Mouse (Mus musculus) retina, adult 2 months (tissue): Measurements from ENCODE around the gene Cradd.

Source experiments
- DNase-seq: peaks from one replicate; pipeline ENCODE4 v3.0.0-alpha.2; 2012; ENCODE audit warnings: low read depth, low spot score

The Cradd gene

GRCm38 (mm10) chr10:95334826-95335225, 10.9 kb upstream of the Cradd start:
- no peak for DNase-seq

- DNase-seq: no peak
Measured at GRCm38 (mm10) chr10:95332596-95332995, 8.7 kb upstream of the Cradd start.

GRCm38 (mm10) chr10:95330375-95331363, 6.7 kb upstream of the Cradd start:
- no peak for DNase-seq

- no peak for DNase-seq
Measured at GRCm38 (mm10) chr10:95329884-95330283, 6.0 kb upstream of the Cradd start.

- no peak for DNase-seq
Measured at GRCm38 (mm10) chr10:95324278-95324631, 322 bp upstream of the Cradd start.

- peak; percentile 23 for DNase-seq
Measured at GRCm38 (mm10) chr10:95322076-95323070, 1.6 kb downstream of the Cradd start.

GRCm38 (mm10) chr10:95319001-95319400, 4.9 kb downstream of the Cradd start:
- DNase-seq: no peak

GRCm38 (mm10) chr10:95318392-95318708, 5.6 kb downstream of the Cradd start:
- DNase-seq: no peak

- DNase-seq: no peak
Measured at GRCm38 (mm10) chr10:95317581-95318391, 6.1 kb downstream of the Cradd start.

- no peak for DNase-seq
Measured at GRCm38 (mm10) chr10:95317091-95317490, 6.8 kb downstream of the Cradd start.

GRCm38 (mm10) chr10:95316675-95317074, 7.3 kb downstream of the Cradd start:
- no peak for DNase-seq

GRCm38 (mm10) chr10:95315801-95316474, 8.0 kb downstream of the Cradd start:
- no peak for DNase-seq

GRCm38 (mm10) chr10:95315321-95315720, 8.6 kb downstream of the Cradd start:
- DNase-seq: no peak

GRCm38 (mm10) chr10:95314019-95314418, 9.9 kb downstream of the Cradd start:
- no peak for DNase-seq

GRCm38 (mm10) chr10:95313524-95313923, 10.4 kb downstream of the Cradd start:
- DNase-seq: no peak

GRCm38 (mm10) chr10:95310688-95311441, 13.1 kb downstream of the Cradd start:
- DNase-seq: no peak

GRCm38 (mm10) chr10:95309412-95310322, 14.3 kb downstream of the Cradd start:
- no peak for DNase-seq

GRCm38 (mm10) chr10:95308991-95309390, 14.9 kb downstream of the Cradd start:
- DNase-seq: no peak

- DNase-seq: no peak
Measured at GRCm38 (mm10) chr10:95307916-95308315, 16.0 kb downstream of the Cradd start.
